Comparison of ENCODE assay signal across 32 mouse cellular contexts in the genomic region with DNA sequence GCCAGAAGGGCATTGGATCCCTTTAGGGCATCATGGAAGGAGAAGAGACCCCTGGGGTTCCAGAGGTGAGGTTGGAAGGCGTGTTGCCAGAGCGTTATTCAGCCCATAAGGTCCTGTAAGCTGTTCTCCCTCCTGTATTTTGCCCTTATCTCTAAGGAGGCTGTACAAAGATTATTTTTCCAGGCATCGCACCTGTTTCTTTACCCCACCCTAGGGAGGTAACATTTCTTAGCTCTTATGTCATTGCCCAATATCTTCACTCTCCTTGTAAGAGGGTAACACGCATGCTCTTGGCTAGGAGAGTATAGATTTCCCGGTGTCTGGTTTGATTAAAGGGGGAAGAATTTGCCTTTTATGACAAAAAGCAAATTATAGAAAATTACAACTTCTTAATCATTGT. TPM values are rescaled to one million over a fixed set of nuclear protein-coding genes. Genes with fewer than 3 reads are reported as not detected.
A peak's percentile ranks its signal among the peaks of the same experiment; 100 is the strongest.
DNase-seq lines count a peak whose midpoint lies in the region; ATAC-seq and TF ChIP-seq lines count a peak whose summit lies in the region.
"Had no signal": no experiment of that assay in that cellular context is flagged by ENCODE, and none has a peak within 500 bp of the region (broad histone marks: within the 10 kb centered on the region; RNA-seq: fewer than 3 reads in every experiment).

Gene Chst4 (minus strand): TSS at position 82 of the 400 bp plus-strand sequence.

- no peak within 1 kb of the TSS for H3K4me2 ChIP-seq in lung, embryonic 16.5 days (ENCODE audit: low read depth, low read length)
- 0 out of 2 replicates have a peak within 1 kb of the TSS, but pooled peaks have one; percentile 6 for H3K4me2 ChIP-seq in intestine, embryonic 16.5 days (ENCODE audit: low read depth, low read length)
- no peak within 1 kb of the TSS for H3K4me2 ChIP-seq in stomach, postnatal 0 days (replicated peaks; ENCODE audit: low read depth)
- H3K4me2 ChIP-seq in neural tube, embryonic 15.5 days, result no peak within 1 kb of the TSS
- H3K4me2 ChIP-seq: embryonic facial prominence, embryonic 12.5 days; embryonic facial prominence, embryonic 15.5 days; forebrain, embryonic 12.5 days; forebrain, embryonic 15.5 days; heart, embryonic 12.5 days; heart, embryonic 15.5 days; hindbrain, embryonic 13.5 days had no signal

- no peak within 1 kb of the TSS for H3K9ac ChIP-seq in lung, embryonic 16.5 days (ENCODE audit: low read length)
- H3K9ac ChIP-seq in intestine, embryonic 16.5 days (ENCODE audit: low read depth, low read length), result no peak within 1 kb of the TSS
- H3K9ac ChIP-seq in stomach, postnatal 0 days (ENCODE audit: low read length), result no peak within 1 kb of the TSS
- no peak within 1 kb of the TSS for H3K9ac ChIP-seq in neural tube, embryonic 15.5 days (replicated peaks)
- H3K9ac ChIP-seq: embryonic facial prominence, embryonic 12.5 days; embryonic facial prominence, embryonic 15.5 days; forebrain, embryonic 12.5 days; forebrain, embryonic 15.5 days; heart, embryonic 12.5 days; heart, embryonic 15.5 days; hindbrain, embryonic 13.5 days had no signal

- no peaks in the 10 kb centered on the region for H3K9me3 ChIP-seq in lung, embryonic 16.5 days (ENCODE audit: control insufficient read depth, low read length)
- H3K9me3 ChIP-seq in intestine, embryonic 16.5 days (ENCODE audit: control insufficient read depth, low read length), result no peaks in the 10 kb centered on the region; the same call in 1 of the 2 replicates
- no peaks in the 10 kb centered on the region for H3K9me3 ChIP-seq in stomach, postnatal 0 days (ENCODE audit: control insufficient read depth, low read length)
- no peaks in the 10 kb centered on the region for H3K9me3 ChIP-seq in neural tube, embryonic 15.5 days (replicated peaks)
- H3K9me3 ChIP-seq: embryonic facial prominence, embryonic 12.5 days; embryonic facial prominence, embryonic 15.5 days; forebrain, embryonic 12.5 days; forebrain, embryonic 15.5 days; heart, embryonic 12.5 days; heart, embryonic 15.5 days; hindbrain, embryonic 13.5 days had no signal

- no peak for TF ChIP-seq EP300 in stomach, postnatal 0 days (optimal IDR thresholded peaks at IDR 0.05)

- H3K27me3 ChIP-seq in lung, embryonic 16.5 days (ENCODE audit: control insufficient read depth, insufficient read depth, low read depth, low read length), result no peaks in the 10 kb centered on the region
- no peaks in the 10 kb centered on the region for H3K27me3 ChIP-seq in intestine, embryonic 16.5 days (replicated peaks; ENCODE audit: control insufficient read depth, insufficient read depth, low read length)
- H3K27me3 ChIP-seq in small intestine, adult 2 months (ENCODE audit: control insufficient read depth, insufficient read depth, low read length), result no peaks in the 10 kb centered on the region
- H3K27me3 ChIP-seq in stomach, postnatal 0 days (ENCODE audit: control insufficient read depth, insufficient read depth, low read length), result no peaks in the 10 kb centered on the region
- no peaks in the 10 kb centered on the region for H3K27me3 ChIP-seq in neural tube, embryonic 15.5 days (replicated peaks)
- H3K27me3 ChIP-seq: embryonic facial prominence, embryonic 15.5 days; forebrain, embryonic 12.5 days; forebrain, embryonic 15.5 days; heart, embryonic 12.5 days; heart, embryonic 15.5 days; hindbrain, embryonic 13.5 days had no signal

- no peaks in the 10 kb centered on the region for H3K36me3 ChIP-seq in lung, embryonic 16.5 days (ENCODE audit: control insufficient read depth, insufficient read depth, low read length)
- H3K36me3 ChIP-seq in intestine, embryonic 16.5 days (ENCODE audit: control insufficient read depth, insufficient read depth, low read length), result no peaks in the 10 kb centered on the region
- H3K36me3 ChIP-seq in small intestine, adult 2 months (ENCODE audit: control insufficient read depth, insufficient read depth, low read length), result 0 out of 2 replicates have a peak, but pooled peaks cover 1% of the 10 kb centered on the region
- no peaks in the 10 kb centered on the region for H3K36me3 ChIP-seq in stomach, postnatal 0 days (ENCODE audit: control insufficient read depth, insufficient read depth, low read length)
- no peaks in the 10 kb centered on the region for H3K36me3 ChIP-seq in neural tube, embryonic 15.5 days
- H3K36me3 ChIP-seq: embryonic facial prominence, embryonic 12.5 days; embryonic facial prominence, embryonic 15.5 days; forebrain, embryonic 12.5 days; forebrain, embryonic 15.5 days; G1E; heart, embryonic 12.5 days; heart, embryonic 15.5 days; hindbrain, embryonic 10.5 days; hindbrain, embryonic 13.5 days had no signal

- no peaks in the 10 kb centered on the region for H3K4me1 ChIP-seq in lung, embryonic 16.5 days (replicated peaks; ENCODE audit: control insufficient read depth, insufficient read depth, low read length)
- no peaks in the 10 kb centered on the region for H3K4me1 ChIP-seq in intestine, embryonic 16.5 days (ENCODE audit: control insufficient read depth, insufficient read depth, low read length)
- H3K4me1 ChIP-seq in small intestine, adult 2 months (ENCODE audit: control insufficient read depth, insufficient read depth, insufficient read length, low read length), result peaks cover 30% of the 10 kb centered on the region
- no peaks in the 10 kb centered on the region for H3K4me1 ChIP-seq in stomach, postnatal 0 days (replicated peaks; ENCODE audit: control insufficient read depth, insufficient read depth)
- H3K4me1 ChIP-seq in neural tube, embryonic 15.5 days, result no peaks in the 10 kb centered on the region
- H3K4me1 ChIP-seq: embryonic facial prominence, embryonic 12.5 days; embryonic facial prominence, embryonic 15.5 days; forebrain, embryonic 12.5 days; hindbrain, embryonic 13.5 days had no signal

- 0 out of 2 replicates have a peak, but pooled peaks have one; percentile 23 for ATAC-seq in lung, embryonic 16.5 days (ENCODE audit: low read depth)
- ATAC-seq in intestine, embryonic 16.5 days, result peak; percentile 90
- peak; percentile 47; the same call in 1 of the 2 replicates for ATAC-seq in stomach, postnatal 0 days (ENCODE audit: low FRiP score, low TSS enrichment)
- ATAC-seq in erythroblast, adult 5-6 weeks (replicated peaks; ENCODE audit: low FRiP score, poor library complexity, severe bottlenecking), result no peak
- ATAC-seq in neural tube, embryonic 15.5 days (ENCODE audit: low FRiP score), result no peak
- ATAC-seq: forebrain, embryonic 15.5 days; Patski had no signal

- H3K4me3 ChIP-seq in lung, embryonic 16.5 days (ENCODE audit: low read length), result no peak within 1 kb of the TSS
- H3K4me3 ChIP-seq in intestine, embryonic 16.5 days (ENCODE audit: low read length), result no peak within 1 kb of the TSS
- H3K4me3 ChIP-seq in small intestine, adult 2 months (ENCODE audit: low read depth, low read length), result peak within 1 kb of the TSS; percentile 32
- no peak within 1 kb of the TSS for H3K4me3 ChIP-seq in stomach, postnatal 0 days (ENCODE audit: low read depth, low read length)
- no peak within 1 kb of the TSS for H3K4me3 ChIP-seq in neural tube, embryonic 15.5 days (replicated peaks)
- H3K4me3 ChIP-seq: embryonic facial prominence, embryonic 12.5 days; embryonic facial prominence, embryonic 15.5 days; erythroblast, embryonic 14.5 days; forebrain, embryonic 12.5 days; forebrain, embryonic 15.5 days; heart, embryonic 12.5 days; heart, embryonic 15.5 days; hindbrain, embryonic 10.5 days; hindbrain, embryonic 13.5 days had no signal

- 44% methylated on average over 5 of the region's 5 CpGs for WGBS in lung, embryonic 16.5 days
- WGBS in intestine, embryonic 16.5 days, result 57% methylated on average over 5 of the region's 5 CpGs
- 31% methylated on average over 5 of the region's 5 CpGs for WGBS in small intestine, adult 2 months
- whole genome bisulfite sequencing in stomach, postnatal 0 days, result 59% methylated on average over 5 of the region's 5 CpGs
- 80% methylated on average over 5 of the region's 5 CpGs for WGBS in neural tube, embryonic 15.5 days

- DNase-seq in lung, postnatal 36 days, result no peak
- no peak for DNase-seq in stomach, postnatal 0 days (ENCODE audit: low spot score)
- DNase-seq: adrenal gland, adult 2 months; adrenal gland, postnatal 14 days; B cell, adult 2 months; cerebellum, adult 11 months; cerebellum, adult 2 months; cerebellum, adult 9-11 months; cerebellum, postnatal 25 days; gastrocnemius, postnatal 25 days; heart, adult 18-20 months; heart, postnatal 10 days; heart, postnatal 36 days had no signal

- no peak within 1 kb of the TSS for H3K27ac ChIP-seq in lung, embryonic 16.5 days (ENCODE audit: low read length)
- H3K27ac ChIP-seq in intestine, embryonic 16.5 days (ENCODE audit: low read length), result peak within 1 kb of the TSS; percentile 18; the same call in 1 of the 2 replicates
- H3K27ac ChIP-seq in small intestine, adult 2 months (ENCODE audit: insufficient read depth, low read depth, low read length), result peak within 1 kb of the TSS; percentile 89
- H3K27ac ChIP-seq in stomach, postnatal 0 days (replicated peaks), result no peak within 1 kb of the TSS
- H3K27ac ChIP-seq in neural tube, embryonic 15.5 days (replicated peaks), result no peak within 1 kb of the TSS
- H3K27ac ChIP-seq: embryonic facial prominence, embryonic 12.5 days; embryonic facial prominence, embryonic 15.5 days; forebrain, embryonic 12.5 days; forebrain, embryonic 15.5 days; heart, embryonic 15.5 days; hindbrain, embryonic 10.5 days; hindbrain, embryonic 13.5 days had no signal

- TF ChIP-seq POLR2A in small intestine, adult 2 months (IDR thresholded peaks at IDR 0.05; ENCODE audit: low read depth, low read length), result no peak

- TF ChIP-seq CTCF in small intestine, adult 2 months (IDR thresholded peaks at IDR 0.05; ENCODE audit: extremely low read depth, insufficient read length, insufficient replicate concordance, low read depth, low read length), result no peak
- TF ChIP-seq CTCF in stomach, postnatal 0 days (IDR thresholded peaks at IDR 0.05; ENCODE audit: low read depth), result no peak

RNA-seq across cellular contexts. Expression of gene Chst4, which starts in this region (rescaled TPM):
- polyA plus RNA-seq in lung, embryonic 16.5 days (2015; fragmentation: Nextera tagmentation; extraction: Ambion mirVana), result 0.18 and 0.28 TPM in 2 replicates
- polyA plus RNA-seq in intestine, embryonic 16.5 days (2015; fragmentation: Nextera tagmentation; extraction: Ambion mirVana), result 3.9 and 4.4 TPM in 2 replicates
- 25.9 and 27.1 TPM in 2 replicates for polyA plus RNA-seq in small intestine, adult 2 months (2012; rRNA removed)
- 1.2 and 1.5 TPM in 2 replicates for polyA plus RNA-seq in stomach, postnatal 0 days (2015; fragmentation: Nextera tagmentation; extraction: Ambion mirVana)
- total RNA-seq in erythroblast, adult 5-6 weeks (2015; ENCODE audit: low replicate concordance), result not detected in 2 replicates
- total RNA-seq in erythroblast, adult 5-6 weeks (2017; ENCODE audit: low replicate concordance), result not detected in 2 replicates
- not detected in 2 replicates for polyA plus RNA-seq in neural tube, embryonic 15.5 days (2015; fragmentation: Nextera tagmentation; extraction: Ambion mirVana)
- total RNA-seq: CH12.LX; common myeloid progenitor, adult 5-6 weeks; G1E; gastrocnemius, adult 8-10 months; gastrocnemius, postnatal 25 days had no signal
- polyA plus RNA-seq: cerebellum, adult 2 months; embryonic facial prominence, embryonic 12.5 days; embryonic facial prominence, embryonic 15.5 days; erythroblast, embryonic 14.5 days; forebrain, embryonic 12.5 days; forebrain, embryonic 15.5 days; G1E; hindbrain, embryonic 10.5 days; hindbrain, embryonic 13.5 days; Patski had no signal

Comparison
In these comparisons a context has a peak if more than half of its experiments do, and no peak if none do; other contexts are left out.
1. Peak in ATAC-seq in lung, embryonic 16.5 days; RNA of the gene not detected or under 1 TPM.
2. ATAC-seq: peak in intestine, embryonic 16.5 days (single experiment) and stomach, postnatal 0 days (single experiment); none in erythroblast, adult 5-6 weeks (single experiment) and neural tube, embryonic 15.5 days (single experiment).
3. H3K27ac ChIP-seq: peak in intestine, embryonic 16.5 days (single experiment) and small intestine, adult 2 months (single experiment); none in lung, embryonic 16.5 days (single experiment), stomach, postnatal 0 days (single experiment) and neural tube, embryonic 15.5 days (single experiment).